Mouse (Mus musculus) limb, embryonic 11.5 days (tissue): Measurements from ENCODE around the gene Abhd12. TPM values are rescaled to one million over a fixed set of nuclear protein-coding genes. Genes with fewer than 3 reads are reported as not detected.

Experiments
- ATAC-seq: fragments of 200-750 bp; cut with Nextera tagmentation; 2 replicates; pipeline ENCODE4 v1.8.0; 2017; ENCODE audit warnings: low read depth; ENCODE audit not compliant: insufficient number of reproducible peaks, low FRiP score, low TSS enrichment
- DNase-seq: peaks from one replicate; pipeline ENCODE4 v3.0.0-alpha.2; 2015; ENCODE audit warnings: low spot score
- H3K27ac ChIP-seq: fragments of 300-500 bp; sonication (generic); replicated peaks from 2 replicates; pipeline ENCODE4 v1.5.1; 2014; ENCODE audit warnings: low read depth, mild to moderate bottlenecking, low read length
- H3K27me3 ChIP-seq: fragments of 300-500 bp; sonication (generic); 2 replicates; pipeline ENCODE4 v1.6.1; 2014; ENCODE audit warnings: mild to moderate bottlenecking, low read length, mixed read lengths; ENCODE audit not compliant: control insufficient read depth, insufficient read depth
- H3K36me3 ChIP-seq: fragments of 300-500 bp; sonication (generic); 2 replicates; pipeline ENCODE4 v1.6.1; 2014; ENCODE audit warnings: mild to moderate bottlenecking, low read length, moderate library complexity, mixed read lengths; ENCODE audit not compliant: control insufficient read depth, insufficient read depth
- H3K4me1 ChIP-seq: fragments of 300-500 bp; sonication (generic); 2 replicates; pipeline ENCODE4 v1.6.1; 2014; ENCODE audit warnings: low read length, mixed read lengths; ENCODE audit not compliant: control insufficient read depth, insufficient read depth
- H3K4me2 ChIP-seq: fragments of 300-500 bp; sonication (generic); 2 replicates; pipeline ENCODE4 v1.6.1; 2014; ENCODE audit warnings: low read depth, mild to moderate bottlenecking, moderate library complexity; ENCODE audit not compliant: severe bottlenecking
- H3K4me3 ChIP-seq: fragments of 300-500 bp; sonication (generic); 2 replicates; pipeline ENCODE4 v1.5.1; 2014; ENCODE audit warnings: low read depth, low read length
- H3K9ac ChIP-seq: fragments of 300-500 bp; sonication (generic); 2 replicates; pipeline ENCODE4 v1.6.1; 2014; ENCODE audit warnings: mild to moderate bottlenecking, low read length
- H3K9me3 ChIP-seq: fragments of 300-500 bp; sonication (generic); 2 replicates; pipeline ENCODE4 v1.6.1; 2016; ENCODE audit warnings: low read length; ENCODE audit not compliant: control insufficient read depth
- WGBS: fragments of 180-500 bp; shearing (Covaris S2); extraction: QIAGEN DNeasy Blood & Tissue Kit; methylation state at CpG from one replicate; pipeline ENCODE4 v1.1.7; 2014; 5-methylcytosine and 5-hydroxymethylcytosine counted together
- polyA plus RNA-seq: library from polyadenylated mRNA; unstranded; fragments of >200 nt; fragmentation: Nextera tagmentation; extraction: Ambion mirVana; gene quantifications from 2 replicates; pipeline ENCODE4 v1.2.1, GENCODE M21; 2014

The Abhd12 gene
- polyA plus RNA-seq, 1 experiment from 2014 or later: 50.1 TPM

DNA sequence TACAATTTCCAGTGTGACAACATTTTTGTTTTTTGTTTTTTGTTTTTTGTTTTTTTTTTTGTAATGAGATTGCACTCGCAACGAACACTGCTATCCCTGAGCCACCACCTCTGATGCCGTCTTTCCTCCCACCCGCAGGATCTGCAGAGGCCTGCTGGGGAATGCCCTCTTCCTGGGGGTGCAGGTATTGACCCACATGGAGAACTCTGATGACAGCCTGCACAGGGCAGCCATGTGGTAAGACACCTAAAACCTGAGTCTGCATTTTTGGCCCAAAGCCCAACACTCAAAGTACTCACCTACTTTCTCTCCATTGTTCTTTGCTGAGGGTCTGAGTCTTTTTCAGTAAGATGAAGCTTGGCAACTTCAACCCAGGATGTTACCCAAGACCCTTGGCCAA is 30.1 kb upstream of the Abhd12 start:
- Histone ChIP-seq H3K9me3 (no peaks in the 10 kb centered on the region), H3K36me3 (peaks cover 7% of the 10 kb centered on the region; the same call in 1 of the 2 replicates), H3K27ac (no peak overlapping the region), H3K4me1 (no peaks in the 10 kb centered on the region), H3K4me2 (no peak overlapping the region), H3K9ac (no peak overlapping the region), H3K4me3 (no peak overlapping the region), H3K27me3 (no peaks in the 10 kb centered on the region)
- ATAC-seq: no peak
- WGBS: 92% methylated on average over 4 of the region's 4 CpGs
- no peak for DNase-seq

DNA sequence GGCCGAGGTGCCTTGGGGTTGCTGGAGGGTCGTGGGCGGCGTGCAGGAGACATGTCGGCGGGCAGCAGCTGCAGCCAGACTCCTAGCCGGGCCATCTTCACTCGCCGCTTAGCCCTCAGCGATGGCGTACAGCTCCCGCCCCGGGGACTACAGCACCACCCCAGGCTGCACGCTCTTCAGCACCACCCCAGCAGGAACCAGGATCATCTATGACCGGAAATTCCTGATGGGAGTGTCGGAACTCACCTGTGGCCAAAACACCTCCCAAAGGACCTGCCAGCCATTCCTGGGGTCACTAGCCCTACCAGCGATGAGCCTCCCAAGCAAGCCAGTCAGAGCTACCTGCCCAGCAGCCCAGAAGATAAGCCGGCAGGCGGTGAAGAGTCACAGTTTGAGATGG is 28.9 kb upstream of the Abhd12 start:
- no peaks in the 10 kb centered on the region for H3K9me3 ChIP-seq
- H3K27me3 ChIP-seq: no peaks in the 10 kb centered on the region
- H3K4me1 ChIP-seq: no peaks in the 10 kb centered on the region
- 82% methylated on average over 19 of the region's 19 CpGs for WGBS
- H3K27ac ChIP-seq: no peak overlapping the region
- no peak for ATAC-seq
- H3K9ac ChIP-seq: no peak overlapping the region
- DNase-seq: no peak
- no peak overlapping the region for H3K4me2 ChIP-seq
- peaks cover 7% of the 10 kb centered on the region; the same call in 1 of the 2 replicates for H3K36me3 ChIP-seq
- H3K4me3 ChIP-seq: no peak overlapping the region

DNA sequence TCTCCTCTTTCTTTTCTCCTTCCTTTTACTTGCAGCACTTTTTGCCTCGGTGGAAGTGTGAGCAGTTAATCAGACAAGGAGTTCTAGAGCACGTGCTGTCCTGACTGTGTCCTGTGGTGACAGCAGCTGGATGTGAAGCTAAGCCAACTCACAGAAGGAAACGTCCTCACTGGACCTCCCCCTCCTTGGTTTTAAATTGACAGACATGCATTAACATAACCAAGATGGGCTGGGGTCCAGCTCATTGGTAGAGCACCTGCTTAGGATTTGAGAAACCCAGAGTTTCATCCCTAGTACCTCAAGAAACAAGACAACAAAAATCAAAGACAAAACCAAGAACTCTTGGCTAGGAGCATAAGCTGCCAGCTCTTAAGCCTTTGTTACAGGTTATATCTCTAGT is 26.3 kb upstream of the Abhd12 start:
- 75% methylated on average over 3 of the region's 3 CpGs for WGBS
- H3K36me3 ChIP-seq: peaks cover 4% of the 10 kb centered on the region; the same call in 1 of the 2 replicates

DNA sequence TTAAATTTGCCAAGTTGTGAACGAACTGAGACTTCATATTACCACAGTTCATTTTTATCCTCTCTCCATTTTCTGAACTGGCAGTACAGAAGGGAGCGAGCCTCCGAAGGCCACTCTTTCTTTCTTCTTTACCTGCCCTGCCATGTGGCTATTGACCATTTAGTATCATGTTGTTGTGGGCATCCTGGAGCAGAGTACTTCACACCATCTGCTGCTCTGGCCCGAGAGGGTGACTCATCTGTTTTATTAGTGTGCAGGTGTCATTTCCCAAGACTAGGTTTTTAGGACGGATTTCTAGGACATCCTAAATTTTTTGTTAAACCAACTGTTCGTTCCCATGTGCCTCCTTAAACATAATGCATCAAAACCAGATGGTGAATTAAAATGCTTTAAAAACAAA is 24.6 kb upstream of the Abhd12 start:
- 77% methylated on average over 6 of the region's 6 CpGs for WGBS
- ATAC-seq (no peak), DNase-seq (no peak)
- H3K27ac ChIP-seq: no peak overlapping the region
- peaks cover 4% of the 10 kb centered on the region; the same call in 1 of the 2 replicates for H3K36me3 ChIP-seq
- H3K9me3 ChIP-seq: no peaks in the 10 kb centered on the region
- H3K4me1 ChIP-seq: no peaks in the 10 kb centered on the region
- no peak overlapping the region for H3K4me3 ChIP-seq
- H3K27me3 ChIP-seq: no peaks in the 10 kb centered on the region
- H3K9ac ChIP-seq: no peak overlapping the region
- no peak overlapping the region for H3K4me2 ChIP-seq

More for the DNA sequence above, 26.3 kb upstream of the Abhd12 start:
- Histone ChIP-seq H3K27ac (no peak overlapping the region), H3K9ac (no peak overlapping the region), H3K27me3 (no peaks in the 10 kb centered on the region), H3K4me2 (no peak overlapping the region), H3K4me1 (no peaks in the 10 kb centered on the region), H3K9me3 (no peaks in the 10 kb centered on the region), H3K4me3 (no peak overlapping the region)
- ATAC-seq: no peak
- no peak for DNase-seq

DNA sequence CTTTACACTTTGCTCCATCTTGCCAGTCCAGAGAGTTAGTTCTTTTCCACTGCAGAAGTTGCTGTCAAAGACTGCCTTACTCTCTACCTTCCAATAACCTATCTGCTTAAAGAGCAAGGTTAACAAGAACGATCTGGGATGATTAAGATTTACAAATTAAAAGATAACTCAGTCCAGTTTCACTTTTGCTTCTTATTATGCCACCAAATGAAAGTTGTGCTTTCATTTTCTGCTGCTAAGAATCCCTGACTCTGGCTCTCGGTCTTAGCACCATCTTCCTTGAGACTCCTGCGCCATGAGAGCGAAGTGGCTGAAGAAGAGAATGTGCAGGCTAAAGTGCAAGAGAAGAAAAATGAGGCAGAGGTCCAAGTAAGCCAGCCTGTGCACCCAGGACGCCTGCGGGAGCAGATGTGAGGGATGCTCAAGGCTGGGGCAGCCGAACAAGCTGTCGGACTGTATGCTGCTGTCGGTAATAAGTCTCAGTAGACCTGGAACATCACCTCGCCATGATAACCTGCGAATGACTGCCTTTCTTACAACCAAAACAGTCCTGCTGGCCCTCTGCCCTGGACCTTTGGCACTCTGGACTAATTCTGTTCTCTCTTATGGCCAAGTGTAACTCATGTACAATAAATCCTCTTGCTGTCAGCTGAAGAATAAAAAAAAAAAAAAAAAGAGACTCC is 22.6 kb upstream of the Abhd12 start:
- no peaks in the 10 kb centered on the region for H3K9me3 ChIP-seq
- no peak for DNase-seq
- H3K4me2 ChIP-seq: no peak overlapping the region
- no peak for ATAC-seq
- no peaks in the 10 kb centered on the region for H3K4me1 ChIP-seq
- H3K4me3 ChIP-seq: no peak overlapping the region
- 95% methylated on average over 11 of the region's 11 CpGs for WGBS
- H3K27ac ChIP-seq: no peak overlapping the region
- no peaks in the 10 kb centered on the region for H3K27me3 ChIP-seq
- 0 out of 2 replicates have a peak, but pooled peaks cover 2% of the 10 kb centered on the region for H3K36me3 ChIP-seq
- H3K9ac ChIP-seq: no peak overlapping the region

DNA sequence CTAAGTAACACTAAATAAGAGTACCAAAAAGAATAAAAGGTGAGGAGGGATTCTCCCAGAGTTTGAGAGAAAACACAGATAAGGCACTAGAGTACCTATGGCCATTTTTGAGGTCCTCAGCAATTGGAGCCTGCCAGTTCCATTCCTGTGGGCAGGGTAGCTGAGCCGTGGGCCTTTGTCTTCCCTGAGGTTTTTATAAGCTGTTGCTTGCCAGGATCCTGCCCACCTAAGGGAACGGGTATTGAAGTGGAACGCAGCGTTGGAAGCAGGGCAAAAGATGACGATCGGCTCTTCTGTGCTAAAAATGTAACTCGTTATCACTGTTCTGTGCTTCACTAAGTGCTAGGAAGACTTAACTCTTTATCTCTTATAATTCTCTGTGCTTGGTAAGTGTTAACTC is 19.0 kb upstream of the Abhd12 start:
- Histone ChIP-seq H3K27ac (no peak overlapping the region), H3K4me1 (no peaks in the 10 kb centered on the region), H3K4me3 (no peak overlapping the region), H3K27me3 (no peaks in the 10 kb centered on the region), H3K9ac (no peak overlapping the region), H3K36me3 (peaks cover 2% of the 10 kb centered on the region; the same call in 1 of the 2 replicates), H3K9me3 (no peaks in the 10 kb centered on the region), H3K4me2 (no peak overlapping the region)
- no peak for ATAC-seq
- no peak for DNase-seq
- 87% methylated on average over 7 of the region's 7 CpGs for WGBS

DNA sequence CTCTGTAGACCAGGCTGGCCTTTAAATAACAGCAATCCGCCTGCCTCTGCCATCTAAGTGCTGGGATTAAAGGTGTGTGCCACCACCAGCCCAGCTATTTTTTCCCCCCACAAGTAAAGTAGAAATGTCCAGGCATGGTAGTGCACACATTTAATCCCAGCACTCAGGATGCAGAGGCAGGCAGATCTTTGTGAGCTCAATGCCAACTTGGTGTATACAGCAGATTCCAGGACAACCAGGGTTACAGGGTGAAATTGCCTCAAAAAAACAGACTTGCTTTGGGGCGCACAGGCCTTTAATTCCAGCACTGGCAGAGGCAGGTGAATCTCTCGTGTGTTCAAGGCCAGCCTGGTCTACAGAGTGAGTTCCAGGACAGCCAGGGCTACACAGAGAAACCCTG is 18.5 kb upstream of the Abhd12 start:
- Histone ChIP-seq H3K27ac (no peak overlapping the region), H3K36me3 (peaks cover 2% of the 10 kb centered on the region; the same call in 1 of the 2 replicates), H3K9me3 (no peaks in the 10 kb centered on the region), H3K9ac (no peak overlapping the region), H3K4me2 (no peak overlapping the region), H3K4me1 (no peaks in the 10 kb centered on the region), H3K4me3 (no peak overlapping the region), H3K27me3 (no peaks in the 10 kb centered on the region)
- WGBS: 84% methylated on average over 3 of the region's 3 CpGs
- DNase-seq (no peak), ATAC-seq (no peak)

DNA sequence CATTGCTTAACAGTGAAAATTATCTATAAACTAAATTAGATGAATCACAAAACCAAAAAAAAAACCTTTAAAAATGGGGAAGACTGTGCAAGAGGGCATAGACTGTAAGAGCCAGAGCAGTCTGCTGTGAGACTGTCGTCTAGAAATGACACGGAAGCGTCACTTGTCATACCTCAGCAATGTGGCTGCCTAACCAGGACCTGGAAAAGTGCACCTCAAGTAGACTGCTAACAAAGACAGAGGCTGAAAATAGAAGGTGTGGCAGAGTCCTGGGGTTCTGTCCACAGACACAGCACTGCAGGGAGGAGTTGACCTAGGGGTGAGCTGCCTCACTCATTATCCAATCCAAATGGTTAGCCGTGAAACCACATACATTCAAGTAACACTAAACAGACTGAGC is 17.6 kb upstream of the Abhd12 start:
- Histone ChIP-seq H3K4me1 (no peaks in the 10 kb centered on the region), H3K9me3 (no peaks in the 10 kb centered on the region), H3K27me3 (no peaks in the 10 kb centered on the region), H3K4me3 (no peak overlapping the region), H3K4me2 (no peak overlapping the region), H3K36me3 (no peaks in the 10 kb centered on the region; the same call in 1 of the 2 replicates), H3K27ac (no peak overlapping the region), H3K9ac (no peak overlapping the region)
- DNase-seq (no peak), ATAC-seq (no peak)
- 94% methylated on average over 4 of the region's 4 CpGs for WGBS

DNA sequence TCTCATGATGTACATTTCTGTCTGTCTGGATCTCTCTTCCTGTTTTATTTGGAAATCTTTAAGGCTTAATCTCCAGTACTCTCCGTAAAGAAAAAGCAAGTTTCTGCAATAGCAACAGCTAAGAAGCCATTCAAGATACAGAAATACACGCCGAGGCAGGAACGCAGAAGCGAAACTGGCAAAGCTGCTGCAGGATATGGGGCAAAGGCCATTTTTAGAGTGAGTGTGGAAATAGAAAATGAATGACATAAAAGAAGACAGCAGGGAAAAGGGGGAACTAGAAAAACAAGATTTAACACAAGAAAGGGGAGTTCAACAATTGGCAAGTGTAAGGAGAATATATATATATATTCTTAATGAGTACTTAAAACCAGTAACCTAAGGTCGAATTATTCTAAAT is 17.2 kb upstream of the Abhd12 start:
- Histone ChIP-seq H3K4me1 (no peaks in the 10 kb centered on the region), H3K27me3 (no peaks in the 10 kb centered on the region), H3K9me3 (no peaks in the 10 kb centered on the region), H3K9ac (no peak overlapping the region), H3K27ac (no peak overlapping the region), H3K36me3 (peaks cover 4% of the 10 kb centered on the region; the same call in 1 of the 2 replicates), H3K4me2 (no peak overlapping the region), H3K4me3 (no peak overlapping the region)
- ATAC-seq: no peak
- DNase-seq: no peak
- 91% methylated on average over 6 of the region's 6 CpGs for WGBS
